Mouse (Mus musculus): ENCODE data around the gene Iqschfp. TPM values are rescaled to one million over a fixed set of nuclear protein-coding genes. Genes with fewer than 3 reads are reported as not detected.
"Not testable (repeated sequence)": the region's sequence is repeated elsewhere in the genome, so short reads cannot be mapped to it uniquely, and the experiment has no call there.

Iqschfp gene
- polyA plus RNA-seq, 1 experiment from 2014 or later, result 0.45 TPM

- not testable (repeated sequence) for H3K4me1 ChIP-seq; H3K27ac ChIP-seq; H3K4me2 ChIP-seq (replicated peaks); H3K9me3 ChIP-seq (replicated peaks); ATAC-seq (ENCODE audit: low FRiP score); H3K36me3 ChIP-seq; H3K9ac ChIP-seq; H3K4me3 ChIP-seq; H3K27me3 ChIP-seq
- 86% methylated on average over 6 of the region's 6 CpGs for WGBS
Measured at GRCm38 (mm10) chr3:68099561-68099960, 207.5 kb downstream of the Iqschfp start.

GRCm38 (mm10) chr3:68101343-68101742 is 209.3 kb downstream of the Iqschfp start:
- Histone ChIP-seq H3K36me3 (no peaks in the 10 kb centered on the region), H3K27me3 (no peaks in the 10 kb centered on the region), H3K4me1 (0 out of 2 replicates have a peak, but pooled peaks cover 3% of the 10 kb centered on the region), H3K4me2 (replicated peaks) (no peak overlapping the region), H3K9me3 (replicated peaks) (no peaks in the 10 kb centered on the region), H3K9ac (no peak overlapping the region), H3K4me3 (no peak overlapping the region), H3K27ac (no peak overlapping the region)
- WGBS, result 81% methylated on average over 4 of the region's 4 CpGs
- no peak for ATAC-seq (ENCODE audit: low FRiP score)

GRCm38 (mm10) chr3:68105081-68105685 is 213.2 kb downstream of the Iqschfp start:
- Histone ChIP-seq H3K4me2 (replicated peaks) (no peak overlapping the region), H3K9ac (no peak overlapping the region), H3K4me1 (0 out of 2 replicates have a peak, but pooled peaks cover 3% of the 10 kb centered on the region), H3K27ac (no peak overlapping the region), H3K27me3 (no peaks in the 10 kb centered on the region), H3K4me3 (no peak overlapping the region), H3K36me3 (no peaks in the 10 kb centered on the region), H3K9me3 (replicated peaks) (no peaks in the 10 kb centered on the region)
- no peak for ATAC-seq (ENCODE audit: low FRiP score)
- 52% methylated on average over 2 of the region's 2 CpGs for WGBS

GRCm38 (mm10) chr3:68121338-68121737 is 229.3 kb downstream of the Iqschfp start:
- Histone ChIP-seq H3K4me2 (replicated peaks) (no peak overlapping the region), H3K9me3 (replicated peaks) (no peaks in the 10 kb centered on the region), H3K27ac (no peak overlapping the region), H3K9ac (no peak overlapping the region), H3K36me3 (no peaks in the 10 kb centered on the region), H3K4me3 (no peak overlapping the region), H3K4me1 (no peaks in the 10 kb centered on the region), H3K27me3 (no peaks in the 10 kb centered on the region)
- WGBS, result 74% methylated on average over 5 of the region's 5 CpGs
- no peak for ATAC-seq (ENCODE audit: low FRiP score)

GRCm38 (mm10) chr3:68126284-68126856 is 234.3 kb downstream of the Iqschfp start:
- ATAC-seq (ENCODE audit: low FRiP score), result no peak
- no peak overlapping the region for H3K4me3 ChIP-seq
- H3K4me1 ChIP-seq, result 0 out of 2 replicates have a peak, but pooled peaks cover 2% of the 10 kb centered on the region
- no peak overlapping the region for H3K4me2 ChIP-seq (replicated peaks)
- no peak overlapping the region for H3K9ac ChIP-seq
- H3K27me3 ChIP-seq, result no peaks in the 10 kb centered on the region
- H3K27ac ChIP-seq, result no peak overlapping the region
- H3K36me3 ChIP-seq, result no peaks in the 10 kb centered on the region
- WGBS, result 61% methylated on average over 6 of the region's 6 CpGs
- no peaks in the 10 kb centered on the region for H3K9me3 ChIP-seq (replicated peaks)

- H3K36me3 ChIP-seq, result no peaks in the 10 kb centered on the region
- 82% methylated on average over 1 of the region's 1 CpGs for WGBS
- H3K9ac ChIP-seq, result no peak overlapping the region
- ATAC-seq (ENCODE audit: low FRiP score), result no peak
- 0 out of 2 replicates have a peak, but pooled peaks cover 2% of the 10 kb centered on the region for H3K4me1 ChIP-seq
- H3K9me3 ChIP-seq (replicated peaks), result no peaks in the 10 kb centered on the region
- no peak overlapping the region for H3K27ac ChIP-seq
- no peaks in the 10 kb centered on the region for H3K27me3 ChIP-seq
- H3K4me3 ChIP-seq, result no peak overlapping the region
- H3K4me2 ChIP-seq (replicated peaks), result no peak overlapping the region
Measured at GRCm38 (mm10) chr3:68130386-68130785, 238.4 kb downstream of the Iqschfp start.

- no peak overlapping the region for H3K4me3 ChIP-seq
- H3K9ac ChIP-seq, result no peak overlapping the region
- H3K27ac ChIP-seq, result no peak overlapping the region
- no peaks in the 10 kb centered on the region for H3K27me3 ChIP-seq
- no peak for ATAC-seq (ENCODE audit: low FRiP score)
- WGBS, result 61% methylated on average over 5 of the region's 5 CpGs
- no peaks in the 10 kb centered on the region for H3K9me3 ChIP-seq (replicated peaks)
- no peaks in the 10 kb centered on the region for H3K36me3 ChIP-seq
- H3K4me2 ChIP-seq (replicated peaks), result no peak overlapping the region
- H3K4me1 ChIP-seq, result no peaks in the 10 kb centered on the region
Measured at GRCm38 (mm10) chr3:68138833-68139627, 247.0 kb downstream of the Iqschfp start.

GRCm38 (mm10) chr3:68150688-68151087 is 258.7 kb downstream of the Iqschfp start:
- ATAC-seq (ENCODE audit: low FRiP score), result no peak
- Histone ChIP-seq H3K27ac (no peak overlapping the region), H3K27me3 (no peaks in the 10 kb centered on the region), H3K36me3 (no peaks in the 10 kb centered on the region), H3K9ac (no peak overlapping the region), H3K4me1 (no peaks in the 10 kb centered on the region), H3K9me3 (replicated peaks) (no peaks in the 10 kb centered on the region), H3K4me3 (no peak overlapping the region), H3K4me2 (replicated peaks) (no peak overlapping the region)
- 85% methylated on average over 8 of the region's 8 CpGs for WGBS

GRCm38 (mm10) chr3:68160175-68160574 is 268.1 kb downstream of the Iqschfp start:
- H3K9ac ChIP-seq, result no peak overlapping the region
- H3K27ac ChIP-seq, result no peak overlapping the region
- H3K36me3 ChIP-seq, result no peaks in the 10 kb centered on the region
- no peak for ATAC-seq (ENCODE audit: low FRiP score)
- no peaks in the 10 kb centered on the region for H3K27me3 ChIP-seq
- no peak overlapping the region for H3K4me3 ChIP-seq
- no peaks in the 10 kb centered on the region for H3K4me1 ChIP-seq
- no peaks in the 10 kb centered on the region for H3K9me3 ChIP-seq (replicated peaks)
- H3K4me2 ChIP-seq (replicated peaks), result no peak overlapping the region
- WGBS, result 96% methylated on average over 1 of the region's 1 CpGs

GRCm38 (mm10) chr3:68160760-68161159 is 268.7 kb downstream of the Iqschfp start:
- ATAC-seq (ENCODE audit: low FRiP score), result no peak
- WGBS, result 82% methylated on average over 3 of the region's 3 CpGs

GRCm38 (mm10) chr3:68178248-68178647 is 286.2 kb downstream of the Iqschfp start:
- 78% methylated on average over 1 of the region's 1 CpGs for WGBS
- no peaks in the 10 kb centered on the region for H3K27me3 ChIP-seq
- ATAC-seq (ENCODE audit: low FRiP score), result no peak
- H3K36me3 ChIP-seq, result no peaks in the 10 kb centered on the region
- no peak overlapping the region for H3K9ac ChIP-seq
- no peaks in the 10 kb centered on the region for H3K4me1 ChIP-seq
- no peak overlapping the region for H3K4me3 ChIP-seq
- no peak overlapping the region for H3K4me2 ChIP-seq (replicated peaks)
- H3K27ac ChIP-seq, result no peak overlapping the region
- H3K9me3 ChIP-seq (replicated peaks), result no peaks in the 10 kb centered on the region

More at GRCm38 (mm10) chr3:68160760-68161159, 268.7 kb downstream of the Iqschfp start:
- H3K4me1 ChIP-seq, result no peaks in the 10 kb centered on the region
- no peak overlapping the region for H3K9ac ChIP-seq
- no peak overlapping the region for H3K4me2 ChIP-seq (replicated peaks)
- H3K4me3 ChIP-seq, result no peak overlapping the region
- H3K27ac ChIP-seq, result no peak overlapping the region
- H3K9me3 ChIP-seq (replicated peaks), result no peaks in the 10 kb centered on the region
- no peaks in the 10 kb centered on the region for H3K36me3 ChIP-seq
- no peaks in the 10 kb centered on the region for H3K27me3 ChIP-seq

GRCm38 (mm10) chr3:68187471-68187870 is 295.4 kb downstream of the Iqschfp start:
- WGBS, result 63% methylated on average over 8 of the region's 8 CpGs
- H3K27ac ChIP-seq, result no peak overlapping the region
- H3K4me2 ChIP-seq (replicated peaks), result no peak overlapping the region
- H3K36me3 ChIP-seq, result no peaks in the 10 kb centered on the region
- no peak for ATAC-seq (ENCODE audit: low FRiP score)
- H3K4me3 ChIP-seq, result no peak overlapping the region
- H3K9me3 ChIP-seq (replicated peaks), result no peaks in the 10 kb centered on the region
- H3K27me3 ChIP-seq, result no peaks in the 10 kb centered on the region
- no peaks in the 10 kb centered on the region for H3K4me1 ChIP-seq
- no peak overlapping the region for H3K9ac ChIP-seq

Data from hindbrain, embryonic 12.5 days (tissue).